Mouse (Mus musculus) lung, postnatal 25 days (tissue): Measurements from ENCODE around the gene Tmem151b.

Source experiments
- DNase-seq: peaks from one replicate; pipeline ENCODE4 v3.0.0; 2022; ENCODE audit warnings: low spot score

Gene Tmem151b

DNA sequence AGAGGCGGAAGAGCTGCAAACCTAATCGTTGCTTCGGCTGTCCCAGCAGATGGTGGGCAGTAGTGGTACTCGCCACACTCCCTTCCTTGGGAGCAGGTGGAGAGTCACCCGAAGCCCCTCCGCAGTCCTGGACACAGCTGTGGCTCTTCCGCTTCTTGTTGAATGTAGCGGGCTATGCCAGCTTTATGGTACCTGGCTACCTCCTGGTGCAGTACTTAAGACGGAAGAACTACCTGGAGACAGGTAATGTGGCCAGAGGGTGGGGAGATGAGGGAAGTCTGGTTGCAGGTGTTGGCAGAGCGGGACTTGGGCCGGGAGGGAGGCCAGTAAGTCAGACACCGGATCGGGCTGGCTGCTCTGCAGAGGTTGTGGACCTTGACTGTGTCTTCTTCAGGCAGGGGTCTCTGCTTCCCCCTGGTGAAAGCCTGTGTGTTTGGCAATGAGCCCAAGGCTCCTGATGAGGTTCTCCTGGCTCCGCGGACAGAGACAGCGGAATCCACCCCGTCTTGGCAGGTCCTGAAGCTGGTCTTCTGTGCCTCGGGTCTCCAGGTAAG lies 15.1 kb upstream of the Tmem151b start:
- DNase-seq: no peak

DNA sequence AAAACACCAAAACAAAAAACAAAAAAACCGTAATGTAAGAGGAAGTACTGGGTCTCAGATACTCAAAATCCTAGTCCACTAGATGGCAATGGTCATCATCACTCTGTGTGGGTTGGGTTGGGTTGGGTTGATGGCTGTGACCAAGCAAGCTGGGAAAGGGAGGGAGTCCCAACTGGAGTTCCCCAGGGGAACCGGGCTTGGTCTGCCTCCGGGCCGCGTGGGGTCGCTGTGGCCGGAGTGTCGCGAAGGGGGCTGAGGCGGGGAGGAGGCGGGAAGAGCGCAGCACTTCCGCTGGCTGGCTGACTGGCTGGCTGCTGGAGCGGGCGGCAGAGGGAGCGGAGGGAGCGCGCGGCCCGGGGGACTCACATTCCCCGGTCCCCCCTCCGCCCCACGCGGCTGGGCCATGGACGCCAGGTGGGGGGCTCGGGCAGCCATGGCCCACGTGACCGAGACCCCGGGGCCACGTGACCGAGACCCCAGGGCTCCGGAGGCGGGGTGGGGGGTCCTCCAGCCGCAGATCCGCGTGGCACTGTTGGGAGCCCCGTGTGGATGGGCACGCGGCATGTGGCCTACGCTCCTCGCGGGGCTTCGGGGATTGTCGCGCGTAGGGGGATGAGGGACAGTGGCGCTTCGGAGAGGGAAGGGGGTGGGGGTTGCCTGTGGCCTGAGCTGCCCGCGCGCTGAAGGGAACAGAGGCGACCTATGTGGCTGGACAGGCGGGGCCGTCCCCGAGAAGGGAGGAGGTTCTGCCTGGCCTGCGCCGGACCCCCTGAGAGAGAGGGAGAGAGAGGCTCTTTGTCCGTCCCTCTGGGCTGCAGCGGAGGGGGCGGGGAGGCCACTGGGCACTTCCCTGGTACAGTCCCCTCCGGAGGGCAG lies 14.4 kb upstream of the Tmem151b start, which contains the start of gene Slc35b2:
TSS of gene Slc35b2 (plus strand) at position 220 of the 876 bp plus-strand sequence.
- peak; percentile 94 for DNase-seq

GRCm38 (mm10) chr17:45563216-45563615 lies 13.7 kb upstream of the Tmem151b start:
- no peak for DNase-seq

DNA sequence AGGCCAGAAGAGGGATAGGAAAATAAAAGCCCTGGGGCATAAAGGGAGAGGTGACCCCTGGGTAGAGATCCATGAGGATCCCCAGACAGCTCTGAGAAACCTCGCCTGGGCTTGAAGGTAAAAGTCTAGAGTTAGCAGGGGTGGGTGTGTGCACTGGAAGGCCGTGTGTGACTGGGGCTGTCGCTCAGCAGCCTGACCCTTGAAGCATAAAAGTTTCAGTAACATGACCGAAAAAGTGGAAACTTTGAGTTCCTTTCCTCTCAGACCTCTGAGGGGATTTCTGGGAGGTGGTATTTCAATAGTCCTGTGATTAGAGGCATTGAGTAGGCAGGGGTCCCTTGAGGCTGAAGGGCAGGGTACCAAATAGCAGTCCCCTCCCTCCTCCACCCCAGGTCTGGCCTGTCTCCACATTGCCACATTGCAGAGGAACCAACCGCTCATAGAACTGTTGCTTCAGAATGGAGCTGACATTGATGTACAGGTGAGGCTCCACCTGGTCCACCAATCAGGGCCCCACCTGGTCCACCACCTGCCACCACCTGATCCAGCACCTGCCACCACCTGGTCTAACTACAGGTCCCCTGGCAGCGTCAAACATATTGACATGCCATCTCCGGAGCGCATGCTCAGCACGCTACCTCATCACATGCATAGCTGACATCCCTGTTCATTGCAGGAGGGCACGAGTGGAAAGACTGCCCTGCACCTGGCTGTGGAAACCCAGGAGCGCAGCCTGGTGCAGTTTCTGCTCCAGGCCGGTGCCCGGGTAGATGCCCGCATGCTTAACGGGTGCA lies 10.5 kb upstream of the Tmem151b start:
- DNase-seq: no peak

DNA sequence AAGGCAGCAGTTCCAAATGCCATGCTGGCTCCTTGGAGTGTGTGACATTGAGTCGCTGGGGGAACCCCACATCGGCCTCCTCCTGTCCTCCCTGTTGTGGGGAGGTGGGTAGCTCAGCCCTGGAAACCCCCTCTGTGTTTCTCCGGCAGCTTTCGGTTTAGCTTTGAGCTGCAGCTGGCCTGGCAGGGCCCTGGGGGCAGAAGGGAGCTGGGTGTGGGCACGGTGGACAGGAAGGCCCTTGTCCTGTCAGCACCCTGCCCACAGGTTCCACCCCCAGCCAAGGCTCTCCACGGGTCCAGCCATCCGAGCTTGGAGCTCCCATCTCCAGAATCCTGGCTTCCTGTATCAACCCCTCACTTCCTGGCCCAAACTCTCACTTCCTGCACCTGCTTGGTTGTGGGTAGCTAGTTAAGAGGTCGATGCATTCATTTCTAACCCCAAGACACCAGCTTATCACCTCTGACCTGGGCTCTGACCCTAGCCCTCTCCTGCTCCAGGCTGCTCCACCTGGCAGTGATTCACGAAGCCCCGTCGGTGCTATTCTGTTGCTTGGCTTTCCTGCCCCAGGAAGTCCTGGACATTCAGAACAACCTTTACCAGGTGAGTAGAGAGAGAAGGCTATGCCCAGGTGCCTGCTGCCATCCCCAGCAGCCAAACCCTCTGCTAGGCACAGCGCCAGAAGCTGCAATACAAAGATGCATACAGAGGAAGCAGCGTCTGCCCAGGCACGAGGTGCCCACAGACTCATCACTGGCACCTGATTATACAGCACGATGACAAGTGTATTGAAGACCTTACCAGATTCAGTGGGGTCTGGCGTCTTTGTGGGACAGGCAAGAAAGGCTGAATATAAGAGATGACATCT lies 8.8 kb upstream of the Tmem151b start:
- DNase-seq: no peak

GRCm38 (mm10) chr17:45557246-45557824 lies 7.9 kb upstream of the Tmem151b start:
- no peak for DNase-seq

DNA sequence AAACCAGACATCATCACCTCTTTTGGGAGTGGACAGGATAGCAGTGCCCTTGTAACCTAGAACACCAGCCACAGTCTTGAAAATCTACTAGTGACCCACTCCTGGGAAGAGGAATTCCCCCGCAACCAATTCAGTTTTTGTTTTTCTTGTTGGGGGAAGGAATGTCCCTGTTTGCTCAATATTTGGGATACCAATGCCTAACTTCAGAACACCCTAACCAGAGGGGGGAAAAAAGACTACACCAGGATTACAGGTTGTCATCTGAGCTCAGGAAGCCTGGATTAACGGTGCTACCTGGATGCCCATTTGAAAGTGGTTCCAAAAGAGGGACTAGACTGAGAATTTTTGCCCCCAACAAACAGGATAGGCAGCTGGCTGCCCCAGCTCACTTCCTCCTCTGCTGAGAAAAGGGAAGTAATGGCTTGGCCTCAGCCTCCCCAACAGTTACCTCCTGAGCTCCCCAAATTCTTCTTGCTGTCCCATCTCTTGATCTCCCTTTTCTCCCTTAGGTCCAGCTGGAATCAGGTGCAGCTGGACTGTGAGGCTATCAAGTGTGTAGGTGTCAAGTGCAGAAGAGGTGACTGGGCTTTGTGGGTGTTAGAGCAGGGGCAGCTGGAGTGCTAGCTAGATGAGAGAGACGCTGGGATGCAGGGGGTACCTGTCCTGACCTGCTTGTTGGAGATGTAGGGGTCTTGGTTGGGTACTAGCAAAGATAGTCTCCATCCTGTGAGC lies 7.2 kb upstream of the Tmem151b start:
- DNase-seq: no peak

- no peak for DNase-seq
Measured at GRCm38 (mm10) chr17:45556107-45556489, 6.6 kb upstream of the Tmem151b start.

DNA sequence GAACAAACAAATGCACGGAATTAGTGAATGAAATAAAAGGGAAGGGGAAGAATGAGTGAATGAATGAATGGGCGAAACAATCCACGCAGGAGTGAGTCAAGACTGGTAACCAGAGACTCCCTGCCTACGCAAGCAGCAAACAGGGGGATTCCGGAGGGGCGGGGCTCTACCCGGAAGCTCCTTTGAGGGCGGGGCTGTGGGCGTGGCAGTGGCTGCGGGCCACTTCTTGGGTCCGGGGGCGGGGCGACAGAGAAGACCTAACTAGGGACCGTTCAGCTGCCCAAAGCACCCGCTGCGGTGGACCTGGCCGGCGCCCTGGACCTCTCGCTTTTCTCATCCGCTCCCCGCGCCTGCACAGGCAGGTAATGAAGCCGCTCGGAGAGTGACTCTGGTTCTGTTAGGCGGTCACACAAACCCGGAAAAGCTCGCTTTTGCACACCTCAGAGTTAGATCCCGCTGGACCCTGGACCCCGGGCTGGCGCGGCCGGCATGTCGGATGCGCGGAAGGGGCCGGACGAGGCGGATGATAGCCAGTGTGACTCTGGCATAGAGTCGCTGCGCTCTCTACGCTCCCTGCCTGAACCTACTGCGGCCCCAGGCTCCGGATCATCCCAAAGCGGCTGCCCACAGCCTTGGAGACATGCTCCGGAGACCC lies 6.1 kb upstream of the Tmem151b start, which contains the start of gene Nfkbie:
TSS of gene Nfkbie (plus strand) at position 252 of the 655 bp plus-strand sequence.
- DNase-seq: peak; percentile 96

GRCm38 (mm10) chr17:45554420-45554819 lies 4.9 kb upstream of the Tmem151b start:
- no peak for DNase-seq

GRCm38 (mm10) chr17:45553065-45553464 lies 3.6 kb upstream of the Tmem151b start:
- no peak for DNase-seq

GRCm38 (mm10) chr17:45551816-45552451 lies 2.5 kb upstream of the Tmem151b start:
- peak; percentile 79 for DNase-seq

DNA sequence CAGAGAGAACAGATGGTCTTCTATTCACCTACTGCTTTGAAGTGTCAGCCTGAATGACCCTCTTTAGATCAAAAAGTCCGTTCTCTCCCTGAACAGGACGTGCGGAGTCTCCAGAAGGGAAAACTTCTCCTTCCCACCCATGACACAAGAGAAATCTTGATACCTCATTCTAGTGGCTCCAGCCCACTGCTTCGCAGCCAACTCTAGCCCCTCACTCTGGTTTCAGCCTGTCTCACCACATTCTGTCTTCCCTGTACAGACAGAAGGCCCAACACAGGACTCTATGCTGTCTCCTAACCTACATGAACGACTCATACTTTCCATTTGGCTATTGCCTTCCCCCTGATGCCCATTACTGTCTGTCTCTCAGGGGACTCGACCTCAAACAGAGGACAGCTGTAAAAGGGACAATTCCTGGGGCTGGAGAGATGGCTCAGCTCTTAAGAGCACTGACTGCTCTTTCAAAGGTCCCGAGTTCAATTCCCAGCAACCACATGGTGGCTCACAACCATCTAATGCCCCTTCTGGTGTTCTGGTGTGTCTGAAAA lies 1.8 kb upstream of the Tmem151b start:
- DNase-seq: no peak

- DNase-seq: no peak
Measured at GRCm38 (mm10) chr17:45550253-45550652, 776 bp upstream of the Tmem151b start.

- no peak for DNase-seq
Measured at GRCm38 (mm10) chr17:45548541-45549512, 650 bp downstream of the Tmem151b start.

- no peak for DNase-seq
Measured at GRCm38 (mm10) chr17:45547461-45548190, 1.9 kb downstream of the Tmem151b start.

- no peak for DNase-seq
Measured at GRCm38 (mm10) chr17:45546941-45547340, 2.5 kb downstream of the Tmem151b start.
